Mouse (Mus musculus) embryonic fibroblast, embryonic 13.5 days (primary cell): ENCODE results near the gene Boll.

Experiments
- CTCF ChIP-seq: IDR thresholded peaks from 2 replicates; pipeline ENCODE4 v1.5.1; 2011; ENCODE audit warnings: mild to moderate bottlenecking, control low read depth, low read length, moderate library complexity, borderline replicate concordance; ENCODE audit not compliant: insufficient read depth
- POLR2A ChIP-seq: IDR thresholded peaks from 2 replicates; pipeline ENCODE4 v1.6.1; 2011; ENCODE audit warnings: low read depth, mild to moderate bottlenecking, control low read depth, low read length, moderate library complexity

DNA sequence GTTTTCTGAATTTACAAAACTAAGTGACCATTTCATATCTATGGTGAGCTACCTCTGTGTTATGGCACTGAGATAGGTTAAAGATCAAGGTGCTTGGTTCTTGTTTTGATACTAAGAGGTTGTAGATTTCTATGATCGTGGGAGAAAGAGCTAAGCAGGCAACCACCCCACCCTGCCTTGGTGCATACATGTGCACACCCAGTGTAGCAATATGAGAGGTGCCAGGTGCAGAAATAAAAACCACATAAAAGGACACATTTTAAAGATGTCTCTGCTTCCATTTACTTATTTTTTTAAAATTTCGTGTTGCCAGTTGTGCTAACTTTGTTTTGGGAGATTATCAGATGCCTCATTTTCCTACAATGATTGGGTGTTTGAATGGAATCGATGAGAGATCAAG, 9.4 kb upstream of the Boll start:
- no peak for TF ChIP-seq CTCF
- no peak for TF ChIP-seq POLR2A
